Mouse (Mus musculus): ENCODE data around the gene Ice2.
A peak's percentile ranks its signal among the peaks of the same experiment; 100 is the strongest.

- TF ChIP-seq CTCF (IDR thresholded peaks at IDR 0.05) (peak; percentile 85), EP300 (IDR thresholded peaks at IDR 0.05) (no peak)
These were observed 29.6 kb upstream of the Ice2 start for GRCm38 (mm10) chr9:69368071-69368470.
